Mouse (Mus musculus) bone marrow macrophage, adult 2 months (primary cell): ENCODE measurements at regions not wholly inside any gene's neighbourhood (a gene's known extent, or its start where the extent isn't known, plus 50 kb on each side); places are given as distances from the start of the nearest gene placed in this dataset.

ENCODE experiments used
- CTCF ChIP-seq: IDR thresholded peaks from 2 replicates; pipeline ENCODE4 v1.5.1; 2012; ENCODE audit warnings: low read depth, mild to moderate bottlenecking, low read length, moderate library complexity
- POLR2A ChIP-seq: IDR thresholded peaks from 2 replicates; pipeline ENCODE4 v1.6.1; 2012; ENCODE audit warnings: mild to moderate bottlenecking, low read depth, low read length, borderline replicate concordance

GRCm38 (mm10) chr15:50102596-50103277, 3782.0 kb upstream of the Gm7489 start:
- TF ChIP-seq CTCF: no peak
- no peak for TF ChIP-seq POLR2A
